Mouse (Mus musculus) MN1 (cell line): ENCODE data around the gene Ranbp1.
"Not testable (repeated sequence)": the region's sequence is repeated elsewhere in the genome, so short reads cannot be mapped to it uniquely, and the experiment has no call there.

Experiments used
- DNase-seq: peaks from one replicate; pipeline ENCODE4 v3.0.0-alpha.2; 2016; ENCODE audit warnings: low spot score

Ranbp1 gene

GRCm38 (mm10) chr16:18202061-18202460 is 46.5 kb downstream of the Ranbp1 start:
- DNase-seq = no peak

GRCm38 (mm10) chr16:18201620-18202019 is 46.9 kb downstream of the Ranbp1 start:
- no peak for DNase-seq

DNA sequence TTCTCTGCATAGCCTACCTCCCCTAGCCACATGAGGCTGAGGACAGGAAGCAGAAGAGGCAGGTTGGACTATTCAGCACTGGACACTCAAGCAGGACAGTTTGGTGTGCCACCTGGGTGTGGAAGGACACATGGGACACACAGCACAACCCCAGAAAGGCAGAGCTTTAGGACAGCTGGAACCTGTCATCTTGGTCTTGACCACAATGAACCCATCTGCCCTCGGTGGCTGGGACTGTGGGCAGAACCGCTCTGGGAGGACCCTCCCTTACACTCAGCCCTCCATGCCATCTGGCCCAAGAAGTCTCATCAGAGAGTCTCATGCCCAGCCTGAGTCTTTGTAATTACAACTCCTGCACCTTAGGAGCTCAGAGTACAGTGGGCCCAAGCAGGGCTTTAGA is 48.5 kb downstream of the Ranbp1 start:
- DNase-seq = no peak

GRCm38 (mm10) chr16:18198365-18199098 is 50.0 kb downstream of the Ranbp1 start:
- no peak for DNase-seq

DNA sequence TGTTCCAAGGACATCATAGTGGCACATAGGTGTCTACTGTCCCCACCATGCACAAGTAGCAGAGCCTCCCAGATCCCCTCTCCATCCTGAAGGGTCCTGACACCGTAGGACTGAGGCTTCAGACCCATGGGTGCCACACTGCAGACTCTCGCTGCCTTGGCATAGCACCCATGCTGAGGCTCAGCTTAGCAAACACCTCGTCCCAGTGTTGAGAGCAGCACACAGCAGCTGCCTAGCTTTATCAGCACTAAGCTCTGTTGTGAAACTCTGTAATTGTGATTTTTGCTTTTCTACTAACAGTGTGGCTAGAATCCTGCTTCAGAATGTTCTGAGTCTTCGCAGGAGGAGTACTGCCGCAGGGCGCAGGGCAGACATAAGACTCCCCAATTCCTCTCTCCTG is 50.7 kb downstream of the Ranbp1 start:
- DNase-seq = no peak

GRCm38 (mm10) chr16:18195561-18195960 is 53.0 kb downstream of the Ranbp1 start:
- DNase-seq = not testable (repeated sequence)

DNA sequence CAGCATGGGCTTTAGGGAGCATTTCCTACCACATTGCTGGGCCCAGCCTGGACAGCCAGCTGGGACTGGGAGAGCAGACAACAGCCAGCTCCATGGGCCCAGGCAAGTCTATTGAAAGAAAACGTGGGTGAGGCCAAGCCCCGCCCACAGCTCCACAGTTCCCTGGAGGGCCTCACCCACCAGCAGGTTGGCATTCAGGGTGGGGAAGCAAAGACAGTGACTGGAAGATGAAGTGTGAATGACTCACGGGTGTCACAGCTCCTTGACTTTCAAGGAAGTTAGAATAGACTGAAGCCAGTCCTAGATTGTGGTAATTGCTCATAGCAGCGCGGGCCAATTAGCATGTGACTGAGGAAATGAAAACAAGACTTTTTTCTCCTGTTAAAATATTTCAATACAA is 53.5 kb downstream of the Ranbp1 start:
- DNase-seq = peak; percentile 67

- DNase-seq = peak; percentile 52
These were observed 54.1 kb downstream of the Ranbp1 start for GRCm38 (mm10) chr16:18194208-18194985.

DNA sequence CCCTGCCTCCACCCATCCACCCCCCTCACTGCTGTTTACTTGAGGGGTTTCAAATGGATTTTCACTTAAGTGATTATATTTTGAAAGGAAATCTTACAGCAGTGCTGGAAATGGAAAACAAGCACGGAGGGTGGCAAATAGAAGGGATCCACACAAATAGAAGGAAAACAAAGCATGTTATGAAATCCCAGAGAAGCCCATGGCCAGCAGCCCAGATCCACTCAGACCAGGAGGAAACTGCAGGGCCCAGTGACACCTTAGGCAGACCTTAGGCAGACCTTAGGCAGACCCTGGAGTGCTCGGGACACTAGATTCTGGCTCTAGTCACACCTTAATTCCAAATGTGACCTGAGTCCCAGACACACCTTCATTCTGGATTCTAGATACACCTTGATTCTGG is 57.5 kb downstream of the Ranbp1 start:
- no peak for DNase-seq
